Mouse (Mus musculus) bone marrow, adult 2 months (tissue): ENCODE measurements around the gene Cdk2ap1.
"Not testable (repeated sequence)": the region's sequence is repeated elsewhere in the genome, so short reads cannot be mapped to it uniquely, and the experiment has no call there.

ENCODE experiments used
- CTCF ChIP-seq: fragments of 200-500 bp; IDR thresholded peaks from 2 replicates; pipeline ENCODE4 v1.5.1; 2011; ENCODE audit warnings: low read length, control low read depth; ENCODE audit not compliant: control insufficient read depth, insufficient read depth
- POLR2A ChIP-seq: fragments of 200-500 bp; IDR thresholded peaks from 2 replicates; pipeline ENCODE4 v1.6.1; 2011; ENCODE audit warnings: low read depth, mild to moderate bottlenecking, control low read depth, low read length, borderline replicate concordance; ENCODE audit not compliant: control insufficient read depth

GRCm38 (mm10) chr5:124341753-124342339 lies 21.0 kb downstream of the Cdk2ap1 start:
- TF ChIP-seq CTCF, POLR2A: not testable (repeated sequence)
